Mouse (Mus musculus): ENCODE measurements around the gene Hspd1. TPM values are rescaled to one million over a fixed set of nuclear protein-coding genes. Genes with fewer than 3 reads are reported as not detected.
"Not testable (repeated sequence)": the region's sequence is repeated elsewhere in the genome, so short reads cannot be mapped to it uniquely, and the experiment has no call there.

Gene Hspd1
- total RNA-seq (2015; ENCODE audit: low replicate concordance) (21.3 and 49.9 TPM in 2 replicates), total RNA-seq (2017; ENCODE audit: low replicate concordance) (35.6 and 60.8 TPM in 2 replicates)

GRCm38 (mm10) chr1:55087932-55088610 is at the start of gene Hspd1, which contains the start of gene Hspe1:
Hspd1 (minus strand) TSS chr1:55088243.
Hspe1 (plus strand) TSS chr1:55088132.
- ATAC-seq (replicated peaks; ENCODE audit: low FRiP score, poor library complexity, severe bottlenecking): peak; percentile 87

- ATAC-seq (replicated peaks; ENCODE audit: low FRiP score, poor library complexity, severe bottlenecking): no peak
Measured at GRCm38 (mm10) chr1:55135846-55136245, 47.8 kb upstream of the Hspd1 start.

GRCm38 (mm10) chr1:55134301-55134700 is 46.3 kb upstream of the Hspd1 start:
- ATAC-seq (replicated peaks; ENCODE audit: low FRiP score, poor library complexity, severe bottlenecking): no peak

- ATAC-seq (replicated peaks; ENCODE audit: low FRiP score, poor library complexity, severe bottlenecking): no peak
Measured at GRCm38 (mm10) chr1:55133173-55133572, 45.1 kb upstream of the Hspd1 start.

GRCm38 (mm10) chr1:55132308-55132707 is 44.3 kb upstream of the Hspd1 start:
- ATAC-seq (replicated peaks; ENCODE audit: low FRiP score, poor library complexity, severe bottlenecking): no peak

GRCm38 (mm10) chr1:55131424-55132014 is 43.5 kb upstream of the Hspd1 start:
- peak; percentile 38 for ATAC-seq (replicated peaks; ENCODE audit: low FRiP score, poor library complexity, severe bottlenecking)

- peak; percentile 89 for ATAC-seq (replicated peaks; ENCODE audit: low FRiP score, poor library complexity, severe bottlenecking)
Measured at GRCm38 (mm10) chr1:55130943-55131401, 42.9 kb upstream of the Hspd1 start, which contains the start of gene Mob4. Mob4 (plus strand) TSS chr1:55131231.

GRCm38 (mm10) chr1:55130190-55130916 is 42.3 kb upstream of the Hspd1 start:
- ATAC-seq (replicated peaks; ENCODE audit: low FRiP score, poor library complexity, severe bottlenecking): peak; percentile 11; the same call in 1 of the 2 replicates

GRCm38 (mm10) chr1:55129716-55130115 is 41.7 kb upstream of the Hspd1 start:
- no peak for ATAC-seq (replicated peaks; ENCODE audit: low FRiP score, poor library complexity, severe bottlenecking)

- ATAC-seq (replicated peaks; ENCODE audit: low FRiP score, poor library complexity, severe bottlenecking): not testable (repeated sequence)
Measured at GRCm38 (mm10) chr1:55124136-55124535, 36.1 kb upstream of the Hspd1 start.

- ATAC-seq (replicated peaks; ENCODE audit: low FRiP score, poor library complexity, severe bottlenecking): no peak
Measured at GRCm38 (mm10) chr1:55123561-55123960, 35.5 kb upstream of the Hspd1 start.

- no peak for ATAC-seq (replicated peaks; ENCODE audit: low FRiP score, poor library complexity, severe bottlenecking)
Measured at GRCm38 (mm10) chr1:55123046-55123445, 35.0 kb upstream of the Hspd1 start.

- ATAC-seq (replicated peaks; ENCODE audit: low FRiP score, poor library complexity, severe bottlenecking): no peak
Measured at GRCm38 (mm10) chr1:55109066-55109766, 21.2 kb upstream of the Hspd1 start.

GRCm38 (mm10) chr1:55108473-55108872 is 20.4 kb upstream of the Hspd1 start:
- ATAC-seq (replicated peaks; ENCODE audit: low FRiP score, poor library complexity, severe bottlenecking): no peak

GRCm38 (mm10) chr1:55107644-55108043 is 19.6 kb upstream of the Hspd1 start:
- ATAC-seq (replicated peaks; ENCODE audit: low FRiP score, poor library complexity, severe bottlenecking): no peak

- no peak for ATAC-seq (replicated peaks; ENCODE audit: low FRiP score, poor library complexity, severe bottlenecking)
Measured at GRCm38 (mm10) chr1:55106919-55107585, 19.0 kb upstream of the Hspd1 start.

- no peak for ATAC-seq (replicated peaks; ENCODE audit: low FRiP score, poor library complexity, severe bottlenecking)
Measured at GRCm38 (mm10) chr1:55092469-55092868, 4.4 kb upstream of the Hspd1 start.

- ATAC-seq (replicated peaks; ENCODE audit: low FRiP score, poor library complexity, severe bottlenecking): no peak
Measured at GRCm38 (mm10) chr1:55092056-55092455, 4.0 kb upstream of the Hspd1 start.

GRCm38 (mm10) chr1:55089498-55090064 is 1.5 kb upstream of the Hspd1 start:
- no peak for ATAC-seq (replicated peaks; ENCODE audit: low FRiP score, poor library complexity, severe bottlenecking)

Data from erythroid progenitor cell, adult 5-6 weeks (primary cell).